Comparison of ENCODE assay signal across 8 mouse cellular contexts in the genomic region with DNA sequence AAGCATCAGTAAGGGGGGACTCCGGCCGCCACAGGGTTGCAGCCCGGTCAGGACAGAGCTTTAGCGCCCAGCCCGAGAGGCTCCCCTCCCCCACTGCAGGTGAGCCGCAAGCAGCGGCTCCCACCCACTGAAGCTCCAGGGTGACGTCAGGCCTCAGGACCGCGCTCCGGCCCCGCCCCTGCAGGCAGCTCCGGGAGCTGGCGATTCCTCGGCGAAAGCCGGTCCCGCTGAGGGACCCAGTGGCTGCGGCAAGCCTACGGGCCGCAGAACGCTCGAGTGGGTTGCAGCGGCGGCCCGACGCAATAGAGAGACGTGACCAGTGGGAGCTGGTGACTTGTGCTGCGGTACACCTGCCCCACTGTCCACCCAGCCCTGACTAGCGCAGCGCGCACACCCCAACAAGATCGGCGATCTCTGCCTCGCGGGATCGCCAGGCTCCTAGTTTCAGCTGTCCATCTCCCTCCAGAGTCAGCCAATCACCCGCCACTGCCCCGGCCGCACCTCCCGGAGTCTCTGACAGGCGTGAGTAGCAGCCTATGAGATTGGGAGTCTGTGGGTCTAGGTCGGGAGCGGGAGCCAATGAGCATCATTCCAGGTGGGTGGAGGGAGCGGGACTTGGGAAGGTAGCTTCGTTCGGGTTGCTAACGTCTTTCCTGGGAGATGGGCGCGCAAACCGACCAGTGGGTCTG. TPM values are rescaled to one million over a fixed set of nuclear protein-coding genes. Genes with fewer than 3 reads are reported as not detected.
DNase-seq lines count a peak whose midpoint lies in the region; ATAC-seq and TF ChIP-seq lines count a peak whose summit lies in the region.

A gene (plus strand): TSS at position 239 of the 689 bp plus-strand sequence.

- TF ChIP-seq CTCF in Patski (IDR thresholded peaks at IDR 0.05) = no peak
- no peak for TF ChIP-seq CTCF in olfactory bulb, adult 2 months (IDR thresholded peaks at IDR 0.05; ENCODE audit: insufficient read depth, low read depth, low read length)

- peak within 1 kb of the TSS; percentile 88 for H3K9ac ChIP-seq in lung, embryonic 15.5 days

- peak within 1 kb of the TSS; percentile 98 for H3K27ac ChIP-seq in hindbrain, embryonic 10.5 days
- peak within 1 kb of the TSS; percentile 99 for H3K27ac ChIP-seq in lung, embryonic 15.5 days
- H3K27ac ChIP-seq in olfactory bulb, adult 2 months (ENCODE audit: insufficient read depth, low read depth, low read length) = peak within 1 kb of the TSS; percentile 94

- TF ChIP-seq POLR2A in olfactory bulb, adult 2 months (IDR thresholded peaks at IDR 0.05; ENCODE audit: insufficient read depth, low read depth, low read length) = peak; percentile 85

- no peaks in the 10 kb centered on the region for H3K9me3 ChIP-seq in hindbrain, embryonic 10.5 days
- no peaks in the 10 kb centered on the region for H3K9me3 ChIP-seq in lung, embryonic 15.5 days

- H3K36me3 ChIP-seq in hindbrain, embryonic 10.5 days = peaks cover 3% of the 10 kb centered on the region; the same call in 1 of the 2 replicates
- H3K36me3 ChIP-seq in lung, embryonic 15.5 days = no peaks in the 10 kb centered on the region

- CTCF ChIA-PET in Patski (lab: Charles Lee) = interaction anchor here (1.0 to 1.3 kb wide), 4 partner anchors 14 to 34 kb away, joined by 3 read pairs; no protein-coding TSS in a partner anchor

- DNase-seq in Patski (ENCODE audit: low read depth, low spot score) = peak; percentile 99
- DNase-seq in cerebellum, postnatal 10 days = peak; percentile 99 to 100
- peak; percentile 99 for DNase-seq in frontal cortex, adult 2 months (ENCODE audit: extremely low spot score in 1 of 2, low spot score in 1 of 2)
- peak; percentile 100 for DNase-seq in hindbrain, embryonic 10.5 days (ENCODE audit: low spot score)
- DNase-seq in layer of hippocampus, adult 9-10 months (ENCODE audit: low spot score) = peak; percentile 98
- DNase-seq in thymus, adult 18-20 months = peak; percentile 94 to 97

- peak; percentile 98 for ATAC-seq in Patski
- peak; percentile 99 for ATAC-seq in lung, embryonic 15.5 days (ENCODE audit: borderline replicate concordance, extremely low read depth, low FRiP score, low TSS enrichment)

- H3K4me2 ChIP-seq in lung, embryonic 15.5 days = peak within 1 kb of the TSS; percentile 80

- under 1% methylated on average over 51 of the region's 51 CpGs for WGBS in hindbrain, embryonic 10.5 days
- under 1% methylated on average over 51 of the region's 51 CpGs for WGBS in lung, embryonic 15.5 days
- under 1% methylated on average over 51 of the region's 51 CpGs for WGBS in olfactory bulb, adult 2 months

- peak within 1 kb of the TSS; percentile 93 for H3K4me3 ChIP-seq in hindbrain, embryonic 10.5 days
- peak within 1 kb of the TSS; percentile 69 for H3K4me3 ChIP-seq in lung, embryonic 15.5 days
- peak within 1 kb of the TSS; percentile 98 for H3K4me3 ChIP-seq in olfactory bulb, adult 2 months (ENCODE audit: insufficient read depth, low read depth, low read length)

- peaks cover 33% of the 10 kb centered on the region for H3K4me1 ChIP-seq in hindbrain, embryonic 10.5 days (replicated peaks)
- H3K4me1 ChIP-seq in lung, embryonic 15.5 days = peaks cover 21% of the 10 kb centered on the region
- H3K4me1 ChIP-seq in olfactory bulb, adult 2 months (ENCODE audit: control insufficient read depth, insufficient read depth, low read length) = 0 out of 2 replicates have a peak, but pooled peaks cover 2% of the 10 kb centered on the region

- in situ Hi-C loops in Patski (cut with MboI; ENCODE audit: low pct_unique_long_range_greater_than_20kb) = no loop called here

- POLR2A ChIA-PET in Patski (lab: Charles Lee) = interaction anchor here (0.9 to 1.4 kb wide), 3 partner anchors 16 to 78 kb away, joined by 3 to 4 read pairs (median 3); no protein-coding TSS in a partner anchor

- no peaks in the 10 kb centered on the region for H3K27me3 ChIP-seq in Patski
- no peaks in the 10 kb centered on the region for H3K27me3 ChIP-seq in hindbrain, embryonic 10.5 days (ENCODE audit: insufficient read depth, poor library complexity, severe bottlenecking)
- H3K27me3 ChIP-seq in lung, embryonic 15.5 days = no peaks in the 10 kb centered on the region

RNA-seq across cellular contexts. Expression of the gene that starts here (rescaled TPM):
- polyA plus RNA-seq in Patski (2021) = 113 TPM
- polyA plus RNA-seq in frontal cortex, adult 2 months (2012; rRNA removed) = 137 and 141 TPM in 2 replicates
- polyA plus RNA-seq in hindbrain, embryonic 10.5 days (2016; fragmentation: Nextera tagmentation; extraction: Ambion mirVana) = 111 and 143 TPM in 2 replicates
- polyA plus RNA-seq in lung, embryonic 15.5 days (2015; fragmentation: Nextera tagmentation; extraction: Ambion mirVana) = 130 and 136 TPM in 2 replicates
- polyA plus RNA-seq in olfactory bulb, adult 2 months (2012; ENCODE audit: insufficient read depth, insufficient read length, low replicate concordance, missing spikeins) = not detected in 2 replicates

Comparison
In these comparisons a context has a peak if more than half of its experiments do, and no peak if none do; other contexts are left out.
1. Peak in every context shown above with its lines: DNase-seq, ATAC-seq, H3K4me3 ChIP-seq and H3K27ac ChIP-seq.